Mouse (Mus musculus): ENCODE results near the gene Pi16. TPM values are rescaled to one million over a fixed set of nuclear protein-coding genes. Genes with fewer than 3 reads are reported as not detected.

Gene Pi16
- polyA plus RNA-seq, 1 experiment = 0.55 TPM

GRCm38 (mm10) chr17:29273889-29274288, 43.6 kb upstream of the Pi16 start:
- no peak for TF ChIP-seq FOSL1 (IDR thresholded peaks at IDR 0.05; ENCODE audit: insufficient read depth, low read length, poor library complexity, severe bottlenecking)
- no peak for TF ChIP-seq USF1 (IDR thresholded peaks at IDR 0.05; ENCODE audit: low read depth)
- TF ChIP-seq CTCF (IDR thresholded peaks at IDR 0.05; ENCODE audit: control insufficient read depth, insufficient read depth, insufficient read length) = no peak
- no peak for TF ChIP-seq CEBPB (IDR thresholded peaks at IDR 0.05; ENCODE audit: low read depth)
- no peak for TF ChIP-seq MYOG (IDR thresholded peaks at IDR 0.05; ENCODE audit: control insufficient read depth, extremely low read depth, insufficient read length)
- no peak for TF ChIP-seq MAX (IDR thresholded peaks at IDR 0.05)
- no peak for TF ChIP-seq MYOD1 (IDR thresholded peaks at IDR 0.05; ENCODE audit: control insufficient read depth, insufficient read length, low read depth)
- Histone ChIP-seq H3K27me3 (ENCODE audit: control insufficient read depth, insufficient read depth, insufficient read length) (no peaks in the 10 kb centered on the region), H3ac (ENCODE audit: control insufficient read depth, insufficient read length, low read depth) (no peak overlapping the region), H3K36me3 (ENCODE audit: control insufficient read depth, insufficient read depth) (no peaks in the 10 kb centered on the region), H3K79me2 (ENCODE audit: control insufficient read depth, insufficient read depth) (peaks cover 42% of the 10 kb centered on the region), H3K4me3 (ENCODE audit: insufficient read depth, poor library complexity, severe bottlenecking) (no peak overlapping the region), H3K79me3 (ENCODE audit: low read depth) (peaks cover 5% of the 10 kb centered on the region)

- no peak overlapping the region for H3ac ChIP-seq (ENCODE audit: control insufficient read depth, insufficient read length, low read depth)
- H3K36me3 ChIP-seq (ENCODE audit: control insufficient read depth, insufficient read depth) = peaks cover 17% of the 10 kb centered on the region
- no peaks in the 10 kb centered on the region for H3K27me3 ChIP-seq (ENCODE audit: control insufficient read depth, insufficient read depth, insufficient read length)
- H3K4me3 ChIP-seq (ENCODE audit: insufficient read depth, poor library complexity, severe bottlenecking) = no peak overlapping the region
- H3K79me3 ChIP-seq (ENCODE audit: low read depth) = no peaks in the 10 kb centered on the region
- no peaks in the 10 kb centered on the region for H3K79me2 ChIP-seq (ENCODE audit: control insufficient read depth, insufficient read depth)
- TF ChIP-seq MAX (IDR thresholded peaks at IDR 0.05) (no peak), USF1 (IDR thresholded peaks at IDR 0.05; ENCODE audit: low read depth) (no peak), CTCF (IDR thresholded peaks at IDR 0.05; ENCODE audit: control insufficient read depth, insufficient read depth, insufficient read length) (no peak), FOSL1 (IDR thresholded peaks at IDR 0.05; ENCODE audit: insufficient read depth, low read length, poor library complexity, severe bottlenecking) (no peak), CEBPB (IDR thresholded peaks at IDR 0.05; ENCODE audit: low read depth) (no peak), MYOG (IDR thresholded peaks at IDR 0.05; ENCODE audit: control insufficient read depth, extremely low read depth, insufficient read length) (no peak), MYOD1 (IDR thresholded peaks at IDR 0.05; ENCODE audit: control insufficient read depth, insufficient read length, low read depth) (no peak)
Observed at GRCm38 (mm10) chr17:29280422-29280821, 37.1 kb upstream of the Pi16 start.

- TF ChIP-seq CTCF (IDR thresholded peaks at IDR 0.05; ENCODE audit: control insufficient read depth, insufficient read depth, insufficient read length) = no peak
- no peak for TF ChIP-seq USF1 (IDR thresholded peaks at IDR 0.05; ENCODE audit: low read depth)
- no peak for TF ChIP-seq MAX (IDR thresholded peaks at IDR 0.05)
- TF ChIP-seq FOSL1 (IDR thresholded peaks at IDR 0.05; ENCODE audit: insufficient read depth, low read length, poor library complexity, severe bottlenecking) = peak; percentile 39
- peak; percentile 7 for TF ChIP-seq MYOD1 (IDR thresholded peaks at IDR 0.05; ENCODE audit: control insufficient read depth, insufficient read length, low read depth)
- TF ChIP-seq CEBPB (IDR thresholded peaks at IDR 0.05; ENCODE audit: low read depth) = no peak
- no peak for TF ChIP-seq MYOG (IDR thresholded peaks at IDR 0.05; ENCODE audit: control insufficient read depth, extremely low read depth, insufficient read length)
- Histone ChIP-seq H3K79me3 (ENCODE audit: low read depth) (no peaks in the 10 kb centered on the region), H3K79me2 (ENCODE audit: control insufficient read depth, insufficient read depth) (no peaks in the 10 kb centered on the region), H3K36me3 (ENCODE audit: control insufficient read depth, insufficient read depth) (peaks cover 17% of the 10 kb centered on the region), H3K27me3 (ENCODE audit: control insufficient read depth, insufficient read depth, insufficient read length) (no peaks in the 10 kb centered on the region), H3ac (ENCODE audit: control insufficient read depth, insufficient read length, low read depth) (no peak overlapping the region), H3K4me3 (ENCODE audit: insufficient read depth, poor library complexity, severe bottlenecking) (no peak overlapping the region)
Observed at GRCm38 (mm10) chr17:29281541-29281940, 35.9 kb upstream of the Pi16 start.

GRCm38 (mm10) chr17:29282216-29282952, 35.1 kb upstream of the Pi16 start:
- Histone ChIP-seq H3K27me3 (ENCODE audit: control insufficient read depth, insufficient read depth, insufficient read length) (no peaks in the 10 kb centered on the region), H3K79me2 (ENCODE audit: control insufficient read depth, insufficient read depth) (no peaks in the 10 kb centered on the region), H3K79me3 (ENCODE audit: low read depth) (no peaks in the 10 kb centered on the region), H3ac (ENCODE audit: control insufficient read depth, insufficient read length, low read depth) (no peak overlapping the region), H3K4me3 (ENCODE audit: insufficient read depth, poor library complexity, severe bottlenecking) (no peak overlapping the region), H3K36me3 (ENCODE audit: control insufficient read depth, insufficient read depth) (peaks cover 17% of the 10 kb centered on the region)
- no peak for TF ChIP-seq USF1 (IDR thresholded peaks at IDR 0.05; ENCODE audit: low read depth)

GRCm38 (mm10) chr17:29291793-29292192, 25.7 kb upstream of the Pi16 start:
- no peaks in the 10 kb centered on the region for H3K27me3 ChIP-seq (ENCODE audit: control insufficient read depth, insufficient read depth, insufficient read length)
- H3ac ChIP-seq (ENCODE audit: control insufficient read depth, insufficient read length, low read depth) = no peak overlapping the region
- H3K4me3 ChIP-seq (ENCODE audit: insufficient read depth, poor library complexity, severe bottlenecking) = no peak overlapping the region
- peaks cover 21% of the 10 kb centered on the region for H3K36me3 ChIP-seq (ENCODE audit: control insufficient read depth, insufficient read depth)
- H3K79me2 ChIP-seq (ENCODE audit: control insufficient read depth, insufficient read depth) = no peaks in the 10 kb centered on the region
- TF ChIP-seq MYOD1 (IDR thresholded peaks at IDR 0.05; ENCODE audit: control insufficient read depth, insufficient read length, low read depth) = no peak
- TF ChIP-seq MAX (IDR thresholded peaks at IDR 0.05) = no peak
- TF ChIP-seq CTCF (IDR thresholded peaks at IDR 0.05; ENCODE audit: control insufficient read depth, insufficient read depth, insufficient read length) = no peak
- no peaks in the 10 kb centered on the region for H3K79me3 ChIP-seq (ENCODE audit: low read depth)

GRCm38 (mm10) chr17:29292996-29293395, 24.5 kb upstream of the Pi16 start:
- H3K79me3 ChIP-seq (ENCODE audit: low read depth) = no peaks in the 10 kb centered on the region
- no peak overlapping the region for H3K4me3 ChIP-seq (ENCODE audit: insufficient read depth, poor library complexity, severe bottlenecking)
- no peaks in the 10 kb centered on the region for H3K79me2 ChIP-seq (ENCODE audit: control insufficient read depth, insufficient read depth)
- H3ac ChIP-seq (ENCODE audit: control insufficient read depth, insufficient read length, low read depth) = no peak overlapping the region
- no peak for TF ChIP-seq MAX (IDR thresholded peaks at IDR 0.05)
- no peak for TF ChIP-seq FOSL1 (IDR thresholded peaks at IDR 0.05; ENCODE audit: insufficient read depth, low read length, poor library complexity, severe bottlenecking)
- no peak for TF ChIP-seq MYOD1 (IDR thresholded peaks at IDR 0.05; ENCODE audit: control insufficient read depth, insufficient read length, low read depth)
- no peak for TF ChIP-seq CTCF (IDR thresholded peaks at IDR 0.05; ENCODE audit: control insufficient read depth, insufficient read depth, insufficient read length)
- TF ChIP-seq USF1 (IDR thresholded peaks at IDR 0.05; ENCODE audit: low read depth) = no peak
- TF ChIP-seq CEBPB (IDR thresholded peaks at IDR 0.05; ENCODE audit: low read depth) = no peak
- TF ChIP-seq MYOG (IDR thresholded peaks at IDR 0.05; ENCODE audit: control insufficient read depth, extremely low read depth, insufficient read length) = no peak
- H3K36me3 ChIP-seq (ENCODE audit: control insufficient read depth, insufficient read depth) = peaks cover 28% of the 10 kb centered on the region
- H3K27me3 ChIP-seq (ENCODE audit: control insufficient read depth, insufficient read depth, insufficient read length) = no peaks in the 10 kb centered on the region
